Mouse (Mus musculus) embryo, embryonic 9.5 days (tissue): ENCODE measurements around the gene Sh3bp4.
A peak's percentile ranks its signal among the peaks of the same experiment; 100 is the strongest.

Experiments
- DNase-seq: peaks from one replicate; pipeline ENCODE4 v3.0.0-alpha.2; 2017; ENCODE audit errors: extremely low spot score

Sh3bp4 gene

GRCm38 (mm10) chr1:89070103-89070700 is at the start of gene Sh3bp4:
TSS of gene Sh3bp4 (plus strand) at chr1:89070415.
- peak; percentile 100 for DNase-seq

- no peak for DNase-seq
These were observed 47.2 kb upstream of the Sh3bp4 start for GRCm38 (mm10) chr1:89022997-89023396.

- no peak for DNase-seq
These were observed 45.3 kb upstream of the Sh3bp4 start for GRCm38 (mm10) chr1:89024696-89025612.

- DNase-seq: no peak
These were observed 44.2 kb upstream of the Sh3bp4 start for GRCm38 (mm10) chr1:89026040-89026439.

GRCm38 (mm10) chr1:89029136-89029927 is 40.9 kb upstream of the Sh3bp4 start:
- DNase-seq: no peak

GRCm38 (mm10) chr1:89033661-89034060 is 36.6 kb upstream of the Sh3bp4 start:
- no peak for DNase-seq

GRCm38 (mm10) chr1:89034061-89034460 is 36.2 kb upstream of the Sh3bp4 start:
- no peak for DNase-seq

GRCm38 (mm10) chr1:89035115-89035514 is 35.1 kb upstream of the Sh3bp4 start:
- no peak for DNase-seq

- no peak for DNase-seq
These were observed 30.4 kb upstream of the Sh3bp4 start for GRCm38 (mm10) chr1:89039836-89040235.

GRCm38 (mm10) chr1:89041290-89041689 is 28.9 kb upstream of the Sh3bp4 start:
- no peak for DNase-seq

- no peak for DNase-seq
These were observed 28.1 kb upstream of the Sh3bp4 start for GRCm38 (mm10) chr1:89042081-89042480.

- no peak for DNase-seq
These were observed 27.3 kb upstream of the Sh3bp4 start for GRCm38 (mm10) chr1:89042956-89043355.

- no peak for DNase-seq
These were observed 24.8 kb upstream of the Sh3bp4 start for GRCm38 (mm10) chr1:89045403-89045802.

GRCm38 (mm10) chr1:89049506-89049905 is 20.7 kb upstream of the Sh3bp4 start:
- no peak for DNase-seq

GRCm38 (mm10) chr1:89056175-89056574 is 14.0 kb upstream of the Sh3bp4 start:
- DNase-seq: no peak

GRCm38 (mm10) chr1:89057430-89057829 is 12.8 kb upstream of the Sh3bp4 start:
- DNase-seq: no peak

- no peak for DNase-seq
These were observed 12.2 kb upstream of the Sh3bp4 start for GRCm38 (mm10) chr1:89058011-89058410.

- no peak for DNase-seq
These were observed 7.2 kb upstream of the Sh3bp4 start for GRCm38 (mm10) chr1:89062977-89063376.

- DNase-seq: no peak
These were observed 6.4 kb upstream of the Sh3bp4 start for GRCm38 (mm10) chr1:89063800-89064199.

- no peak for DNase-seq
These were observed 1.4 kb upstream of the Sh3bp4 start for GRCm38 (mm10) chr1:89068812-89069211.

- DNase-seq: no peak
These were observed 624 bp upstream of the Sh3bp4 start for GRCm38 (mm10) chr1:89069479-89070102.

GRCm38 (mm10) chr1:89070871-89071361 is 701 bp downstream of the Sh3bp4 start:
- peak; percentile 69 for DNase-seq
